Mouse (Mus musculus): Measurements from ENCODE around the gene E2f8. TPM values are rescaled to one million over a fixed set of nuclear protein-coding genes. Genes with fewer than 3 reads are reported as not detected.

The E2f8 gene
- 2.4 TPM for polyA plus RNA-seq (2017; shearing (Covaris generic))

GRCm38 (mm10) chr7:48881486-48881885 lies at the start of gene E2f8:
E2f8 (minus strand) TSS chr7:48881596.

GRCm38 (mm10) chr7:48908521-48909341 lies 27.3 kb upstream of the E2f8 start, which contains the start of gene Nav2:
Nav2 (plus strand) TSS chr7:48908716.

GRCm38 (mm10) chr7:48847820-48848650 lies 33.4 kb downstream of the E2f8 start, which contains the start of gene Csrp3:
Csrp3 (minus strand) TSS chr7:48848033.

Other genes starting within 250 kb of the E2f8 start
- gene Mrgprb3, start 237.8 kb downstream of the E2f8 start, polyA plus RNA-seq (2017; shearing (Covaris generic)): not detected
- gene Zdhhc13, start 92.6 kb downstream of the E2f8 start, polyA plus RNA-seq (2017; shearing (Covaris generic)): 29.3 TPM
- gene Csrp3, start 33.6 kb downstream of the E2f8 start, polyA plus RNA-seq (2017; shearing (Covaris generic)): not detected
- gene Nav2, start 27.1 kb upstream of the E2f8 start, polyA plus RNA-seq (2017; shearing (Covaris generic)): 14.6 TPM

Data from CD4-positive, CD25-positive, alpha-beta regulatory T cell, adult 9 weeks (primary cell).